Mouse (Mus musculus) liver, adult 2 months (tissue): ENCODE results near the gene Pdlim3.

ENCODE experiments used
- CTCF ChIP-seq: fragments of 200-500 bp; IDR thresholded peaks from 2 replicates; pipeline ENCODE4 v1.5.1; 2011; ENCODE audit warnings: low read depth, low read length, control low read depth
- POLR2A ChIP-seq: fragments of 200-500 bp; IDR thresholded peaks from 2 replicates; pipeline ENCODE4 v1.6.1; 2011; ENCODE audit warnings: low read length, control low read depth; ENCODE audit not compliant: insufficient read depth; ENCODE audit errors: extremely low read depth

DNA sequence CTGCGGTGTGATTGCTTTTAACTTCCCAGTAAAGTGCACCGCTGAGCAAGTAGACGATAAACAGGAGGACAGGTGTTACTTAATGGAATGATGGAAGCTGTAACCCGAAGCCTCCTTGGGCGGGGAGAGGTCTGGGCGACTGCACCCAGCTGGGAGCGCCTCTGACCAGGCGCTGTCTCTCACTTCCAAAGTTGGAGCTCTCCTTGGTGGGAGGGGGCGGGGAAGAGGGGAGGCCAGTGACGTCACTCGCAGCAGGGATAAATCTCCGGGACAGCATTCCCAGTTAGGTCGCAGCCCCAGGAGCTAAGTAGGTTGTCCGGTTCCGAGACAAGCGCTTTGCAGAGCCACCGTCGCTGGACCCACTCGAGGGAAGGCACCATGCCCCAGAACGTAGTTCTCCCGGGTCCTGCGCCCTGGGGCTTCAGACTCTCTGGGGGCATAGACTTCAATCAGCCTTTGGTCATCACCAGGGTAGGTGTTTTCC lies at the start of gene Pdlim3:
- TF ChIP-seq CTCF (no peak), POLR2A (no peak)
